Mouse (Mus musculus): ENCODE results near the gene Gm21118.
"Not testable (repeated sequence)": the region's sequence is repeated elsewhere in the genome, so short reads cannot be mapped to it uniquely, and the experiment has no call there.

Gene Gm21118

DNA sequence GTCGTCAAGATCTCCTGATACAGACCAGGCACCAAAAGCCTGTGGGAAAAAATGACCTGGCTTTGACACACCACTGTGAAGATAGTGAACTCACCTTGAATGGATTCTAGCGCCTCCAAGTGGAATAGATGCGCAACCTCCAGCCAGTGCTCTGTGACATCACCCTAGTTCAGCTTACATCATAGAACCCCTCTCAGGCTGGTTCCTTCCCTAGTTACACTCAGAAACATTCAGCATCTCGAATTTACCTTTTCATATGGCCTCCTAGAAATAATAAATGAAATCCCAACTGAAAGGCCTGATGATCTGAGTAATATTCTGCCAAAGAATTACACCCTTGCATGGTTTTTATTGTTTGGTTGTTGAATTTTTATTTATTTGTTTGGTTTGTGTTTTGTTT lies at the start of gene Gm21118:
Gm21118 (minus strand) TSS at position 101 of the 400 bp plus-strand sequence.
- DNase-seq (ENCODE audit: extremely low read depth, low read depth) = not testable (repeated sequence)

DNA sequence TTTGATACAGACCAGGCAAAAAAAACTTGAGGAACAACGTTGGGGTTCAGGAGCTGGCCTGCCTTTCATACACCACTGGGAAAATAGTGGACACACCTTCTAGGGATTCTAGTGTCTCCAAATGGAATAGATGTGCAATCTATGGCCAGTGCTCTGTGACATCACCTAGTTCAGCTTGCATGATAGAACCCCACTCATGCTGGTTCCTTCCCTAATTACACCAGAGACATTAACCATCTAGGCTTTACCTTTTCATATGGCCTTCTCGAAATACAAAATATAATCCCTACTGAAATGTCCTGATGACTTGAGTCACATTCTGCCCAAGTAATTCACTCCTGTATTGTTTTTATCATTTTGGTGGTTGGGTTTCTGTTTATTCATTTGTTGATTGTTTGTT lies 29.7 kb upstream of the Gm21118 start, which contains the start of the genes Gm29423 and Gm29644:
Gm29423 (minus strand) TSS at position 101 of the 400 bp plus-strand sequence.
Gm29644 (minus strand) TSS at position 157 of the 400 bp plus-strand sequence.
- not testable (repeated sequence) for DNase-seq (ENCODE audit: extremely low read depth, low read depth)
